Mouse (Mus musculus) kidney, adult 9 months (tissue): ENCODE measurements around the gene Smox.

Experiments used
- DNase-seq: peaks from one replicate; pipeline ENCODE4 v3.0.0; 2022

Gene Smox

GRCm38 (mm10) chr2:131518790-131519189 is 27.5 kb downstream of the Smox start:
- no peak for DNase-seq

DNA sequence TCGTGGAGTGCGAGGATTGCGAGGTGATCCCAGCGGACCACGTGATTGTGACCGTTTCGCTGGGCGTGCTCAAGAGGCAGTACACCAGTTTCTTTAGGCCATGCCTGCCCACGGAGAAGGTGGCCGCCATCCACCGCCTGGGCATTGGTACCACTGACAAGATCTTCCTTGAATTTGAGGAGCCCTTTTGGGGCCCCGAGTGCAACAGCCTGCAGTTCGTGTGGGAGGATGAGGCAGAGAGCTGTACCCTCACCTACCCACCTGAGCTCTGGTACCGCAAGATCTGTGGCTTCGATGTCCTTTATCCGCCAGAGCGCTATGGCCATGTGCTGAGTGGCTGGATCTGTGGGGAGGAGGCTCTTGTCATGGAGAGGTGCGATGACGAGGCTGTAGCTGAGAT is 29.4 kb downstream of the Smox start:
- DNase-seq: no peak

GRCm38 (mm10) chr2:131527061-131527460 is 35.8 kb downstream of the Smox start:
- DNase-seq: no peak

DNA sequence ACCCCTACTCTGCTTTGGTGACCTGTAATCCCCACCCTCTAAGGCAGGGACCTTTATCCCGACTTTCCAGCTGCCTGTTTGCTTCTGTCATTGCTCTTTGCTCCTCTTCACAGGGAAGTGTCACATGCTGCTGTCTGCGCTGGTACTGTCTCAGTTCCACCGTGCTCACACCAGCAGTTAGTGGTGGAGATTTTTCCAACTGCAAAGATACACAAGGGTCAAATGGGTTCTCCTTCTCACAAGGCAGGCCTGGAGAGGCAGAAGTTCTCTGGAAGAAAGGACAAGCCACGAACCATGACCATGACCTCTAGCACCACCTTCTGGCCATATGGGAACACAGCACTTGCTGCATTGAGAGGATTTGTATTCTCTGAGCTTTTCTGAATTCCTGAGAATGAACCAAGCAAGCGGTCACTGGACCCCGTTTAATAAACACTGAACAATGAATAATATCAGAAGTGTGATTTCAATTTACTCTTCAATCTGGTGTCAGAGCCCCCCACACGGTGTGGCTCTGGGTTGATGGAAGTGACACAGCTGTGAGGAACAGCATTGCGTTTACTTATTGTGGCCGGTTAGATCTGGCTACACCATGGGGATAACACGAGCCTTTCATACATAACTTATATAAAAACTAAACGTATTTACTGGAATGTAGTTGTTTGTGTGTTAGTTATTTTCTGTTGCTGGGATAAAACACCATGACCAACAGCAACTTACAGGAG is 38.8 kb downstream of the Smox start:
- peak; percentile 74 for DNase-seq

- DNase-seq: peak; percentile 48
Observed at GRCm38 (mm10) chr2:131530623-131531008, 39.3 kb downstream of the Smox start.

DNA sequence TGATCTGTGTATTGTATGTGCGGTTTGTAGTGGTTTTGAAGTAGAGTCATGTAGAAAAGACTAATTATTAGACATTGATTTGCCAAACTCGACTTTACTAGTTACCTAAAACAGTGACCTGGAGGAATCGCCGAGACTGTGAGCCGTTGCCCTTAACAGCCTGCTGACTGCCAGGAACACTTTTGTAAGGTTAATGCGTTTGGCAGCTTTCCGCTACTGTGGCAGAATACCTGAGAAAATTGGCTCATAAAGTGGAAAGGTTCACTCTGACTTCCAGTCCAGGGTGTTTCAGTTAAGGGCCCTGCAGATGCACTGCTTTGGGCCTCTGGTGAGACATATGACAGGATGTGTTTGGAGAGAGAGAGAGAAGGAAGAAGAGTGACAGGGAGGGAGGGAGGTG is 40.0 kb downstream of the Smox start:
- DNase-seq: peak; percentile 64

- no peak for DNase-seq
Observed at GRCm38 (mm10) chr2:131535168-131535567, 43.9 kb downstream of the Smox start.

DNA sequence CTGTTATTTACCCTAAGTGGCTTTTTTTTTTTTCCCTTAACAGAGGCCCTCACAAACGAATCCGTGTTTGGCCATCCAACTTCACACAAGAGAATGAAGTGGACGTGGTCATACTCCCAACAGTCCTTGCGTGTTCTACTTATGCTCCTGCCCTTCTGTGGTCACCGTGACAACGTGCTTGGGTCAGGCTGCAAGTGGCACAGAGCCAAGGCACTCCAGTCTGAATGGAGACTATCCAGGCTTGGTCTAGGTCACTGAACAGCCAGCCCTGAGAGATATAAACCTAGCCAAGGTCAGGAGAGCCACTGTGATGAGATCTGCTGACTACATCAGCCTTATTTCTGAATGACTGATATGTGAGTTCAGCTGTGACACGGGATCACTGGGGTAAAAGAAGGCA is 47.0 kb downstream of the Smox start:
- peak; percentile 28 for DNase-seq

- no peak for DNase-seq
Observed at GRCm38 (mm10) chr2:131539780-131540179, 48.5 kb downstream of the Smox start.

GRCm38 (mm10) chr2:131541686-131542085 is 50.4 kb downstream of the Smox start:
- DNase-seq: no peak

DNA sequence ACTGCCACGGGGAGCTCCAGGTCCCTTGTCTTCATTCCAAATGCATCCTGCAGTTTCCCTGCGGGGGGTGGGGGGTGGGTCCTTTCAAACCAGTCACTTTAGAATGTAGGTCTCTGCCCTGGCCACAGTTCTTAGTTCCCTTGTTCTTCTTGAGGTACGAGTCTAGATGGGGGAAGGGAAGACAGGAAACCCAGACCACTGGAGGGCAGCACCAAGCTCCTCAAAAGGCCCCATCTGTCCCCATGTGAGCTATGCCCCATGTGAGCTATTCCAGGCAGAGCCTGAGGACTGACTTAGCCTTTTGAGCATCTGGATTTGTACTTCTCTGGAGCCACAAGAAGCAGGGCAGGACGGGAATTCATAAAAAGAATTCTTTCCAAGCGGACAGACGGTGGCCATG is 51.2 kb downstream of the Smox start:
- no peak for DNase-seq

DNA sequence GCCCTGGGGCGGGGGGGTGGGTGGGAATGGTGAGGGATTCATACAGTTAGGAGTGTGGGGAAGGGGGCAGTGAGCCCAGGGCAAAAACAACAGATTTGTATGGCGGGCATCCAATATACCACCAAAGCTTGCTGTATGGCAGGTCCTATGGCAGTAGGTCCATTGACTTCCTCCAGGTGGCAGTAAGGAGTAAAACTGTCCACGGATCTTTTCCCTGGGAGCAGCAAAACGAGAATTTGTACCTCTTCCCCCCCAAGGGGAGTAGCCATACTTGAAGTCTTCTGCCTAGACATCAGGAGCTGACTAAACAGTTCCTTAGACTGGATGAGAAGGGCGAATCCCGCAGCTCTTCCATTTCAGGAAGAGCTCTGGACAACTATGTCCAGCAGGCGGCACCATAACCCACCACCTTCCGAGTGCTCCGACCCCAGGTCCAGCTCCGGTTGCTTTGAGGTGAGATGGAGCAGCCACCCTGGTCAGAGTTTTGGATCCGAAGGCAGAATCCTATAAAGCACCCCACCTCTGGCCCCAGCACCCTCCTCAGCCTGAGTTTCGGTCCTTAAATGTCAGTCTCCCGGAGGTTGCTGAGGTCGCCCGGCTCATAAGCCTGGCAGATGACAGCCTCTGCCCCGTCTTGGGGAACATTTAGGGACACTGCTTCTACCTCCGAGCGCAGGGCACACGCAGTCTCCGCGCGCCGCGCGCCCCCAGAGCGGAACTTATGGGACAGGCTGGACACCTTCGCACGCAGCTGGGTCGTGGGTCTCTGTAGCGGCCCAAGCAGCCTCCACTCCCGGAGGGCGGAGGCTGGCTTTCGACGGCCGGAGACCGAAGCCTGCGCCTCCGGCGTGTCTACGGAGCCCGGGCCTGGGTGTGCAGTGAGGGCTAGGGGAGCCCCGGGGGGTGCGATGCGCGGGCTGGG is 54.4 kb downstream of the Smox start:
- peak; percentile 58 for DNase-seq

- no peak for DNase-seq
Observed at GRCm38 (mm10) chr2:131546308-131546700, 55.0 kb downstream of the Smox start.

GRCm38 (mm10) chr2:131546745-131547408 is 55.6 kb downstream of the Smox start:
- no peak for DNase-seq

DNA sequence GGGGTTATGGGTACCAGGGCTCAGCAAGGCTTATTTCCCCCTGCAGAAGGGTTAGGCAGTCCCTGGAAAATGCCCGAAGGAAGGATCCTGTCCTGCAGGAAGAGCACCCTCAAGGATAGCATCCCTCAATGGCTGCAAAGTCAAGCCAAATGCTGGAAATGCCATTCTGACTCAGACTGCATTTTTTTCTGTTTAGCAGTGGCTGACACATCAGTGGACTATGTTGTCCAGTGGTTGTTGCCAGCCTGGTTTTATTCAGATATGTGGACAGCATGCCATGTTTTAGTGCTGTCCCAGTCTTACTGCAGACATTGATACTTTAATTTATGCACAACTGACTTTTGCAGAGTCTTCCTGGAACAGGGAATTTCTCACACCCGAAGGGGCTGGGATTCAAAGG is 57.0 kb downstream of the Smox start:
- DNase-seq: no peak

DNA sequence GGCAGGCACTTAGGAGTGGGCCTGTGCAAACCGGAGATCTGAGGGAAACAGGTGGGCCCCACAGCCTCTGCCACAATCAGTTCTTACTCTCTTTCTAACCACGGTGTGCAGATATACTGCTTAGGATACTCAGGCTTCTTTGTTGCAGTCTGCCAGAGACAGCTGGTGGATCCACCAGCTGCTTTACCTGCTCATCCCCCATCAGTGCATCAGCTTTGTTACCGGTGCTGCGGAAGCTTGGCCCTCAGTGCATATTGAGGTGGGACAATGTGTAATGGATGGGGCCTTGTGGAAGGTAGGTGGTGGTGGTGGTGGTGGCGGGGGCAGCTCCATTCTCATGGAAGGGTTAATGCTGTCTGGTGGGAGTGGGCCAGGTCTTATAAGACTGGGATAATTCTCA is 57.8 kb downstream of the Smox start:
- no peak for DNase-seq

DNA sequence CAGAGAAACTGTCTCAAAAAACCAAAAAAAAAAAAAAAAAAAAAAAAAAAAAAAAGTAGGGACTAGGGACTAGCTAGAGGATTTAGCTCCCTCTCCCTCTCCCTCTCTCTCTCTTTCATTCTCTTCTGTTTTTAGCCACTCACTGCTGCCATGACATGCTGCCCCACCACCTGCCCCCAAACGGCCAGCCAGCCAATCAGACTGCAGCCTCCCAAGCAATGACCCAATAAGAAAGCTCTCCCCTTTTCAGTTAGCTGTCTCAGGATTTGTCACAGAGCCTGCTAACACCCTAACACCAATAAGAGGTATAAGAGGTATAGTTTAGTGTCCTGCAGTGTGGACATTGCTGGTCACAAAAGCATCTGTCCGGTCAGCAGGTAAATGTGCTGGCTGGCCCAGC is 59.2 kb downstream of the Smox start:
- no peak for DNase-seq

DNA sequence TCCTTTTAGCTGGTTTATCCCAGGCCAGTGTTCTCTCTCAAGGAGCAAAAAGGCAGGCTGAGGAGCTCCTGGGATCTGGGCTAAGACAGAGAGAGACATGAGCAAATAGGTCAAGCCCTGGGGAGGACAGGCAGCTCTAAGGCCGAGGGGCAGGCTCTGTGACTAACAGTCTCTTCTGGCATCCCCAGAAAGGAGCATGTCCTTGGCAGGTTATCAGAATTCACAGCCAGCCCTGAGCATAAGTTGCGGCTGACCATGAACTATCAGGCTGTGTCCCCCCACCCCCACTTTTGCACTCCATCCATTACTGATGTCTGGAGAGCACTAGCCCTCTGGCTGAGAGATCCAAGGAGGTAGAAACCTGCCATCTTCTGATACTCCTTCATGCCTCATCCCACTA is 59.6 kb downstream of the Smox start:
- DNase-seq: no peak

DNA sequence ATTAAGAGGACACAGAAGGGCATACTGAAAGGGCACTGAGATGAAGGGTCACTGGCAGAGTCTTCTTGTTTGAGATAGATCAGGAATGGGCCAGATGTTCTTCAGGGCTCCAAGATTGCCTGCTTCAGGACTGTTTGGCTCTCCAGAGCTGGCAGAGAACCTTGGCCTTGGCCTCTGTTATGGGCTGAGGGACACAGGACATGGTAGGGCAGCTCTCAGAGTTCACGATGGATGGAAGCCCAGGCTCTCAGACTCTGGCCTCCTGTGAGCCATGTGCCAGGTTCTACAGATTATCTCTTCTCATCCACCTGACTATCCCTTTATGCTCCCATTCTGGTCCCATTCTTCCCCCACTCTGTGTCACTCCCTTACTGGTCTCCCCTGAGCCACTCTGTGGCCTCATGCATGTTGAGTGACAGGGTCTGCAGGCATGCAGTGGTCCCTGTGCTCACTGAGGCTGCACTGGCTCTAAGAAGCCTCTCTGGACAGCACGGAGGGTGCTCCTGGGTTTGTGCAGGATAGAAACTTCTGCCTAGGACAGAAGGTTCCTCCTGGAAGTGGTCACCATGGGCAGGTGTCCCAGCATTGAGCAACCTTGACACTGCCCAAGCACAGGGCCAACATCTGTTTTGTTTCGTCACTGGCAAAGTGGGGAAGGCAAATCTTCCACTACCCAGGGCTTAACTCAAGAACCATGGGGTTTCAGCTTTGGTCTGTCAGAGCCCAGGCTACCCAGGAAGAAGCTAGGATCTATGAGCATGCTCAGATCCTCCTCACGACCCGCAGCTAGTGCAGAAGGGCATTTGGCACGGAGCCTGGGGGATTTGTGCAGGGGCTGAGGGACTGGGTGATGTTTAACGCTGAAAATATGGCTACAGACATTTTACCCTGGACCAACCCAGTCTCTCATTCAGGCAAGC is 60.7 kb downstream of the Smox start:
- DNase-seq: no peak

DNA sequence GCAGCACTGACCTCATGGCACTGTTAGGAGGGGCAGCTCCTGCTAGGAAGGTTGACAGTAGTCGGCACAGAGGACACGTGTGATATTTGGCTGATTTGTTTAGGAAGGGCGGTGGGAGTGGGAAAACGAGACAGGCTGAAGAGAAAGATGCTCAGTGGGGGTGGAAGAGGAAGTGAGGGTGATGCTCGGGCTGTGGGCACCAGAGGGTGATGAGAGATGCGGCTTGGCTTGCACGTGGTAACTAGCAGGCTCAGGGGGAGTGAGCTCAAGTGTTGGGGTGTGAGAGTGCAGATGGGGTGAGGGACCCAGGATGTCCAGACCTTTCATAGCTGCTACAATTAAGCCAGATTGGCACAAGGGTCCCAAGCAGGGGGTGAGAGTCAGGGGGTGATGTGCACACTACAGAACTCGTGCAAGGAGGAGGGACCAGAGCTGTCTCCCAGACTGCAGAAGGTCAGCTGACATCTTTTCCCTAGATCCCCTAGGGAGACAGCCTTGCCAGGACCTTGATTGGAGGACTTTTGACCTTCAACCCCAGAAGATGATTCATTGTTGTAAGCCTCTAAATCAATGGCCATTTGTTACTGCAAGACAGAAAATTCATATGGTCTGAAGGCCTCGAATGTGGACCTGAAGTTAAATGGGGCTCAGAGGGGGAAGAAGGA is 61.6 kb downstream of the Smox start:
- no peak for DNase-seq

- DNase-seq: no peak
Observed at GRCm38 (mm10) chr2:131557896-131558295, 66.6 kb downstream of the Smox start.
